In the genomic region with DNA sequence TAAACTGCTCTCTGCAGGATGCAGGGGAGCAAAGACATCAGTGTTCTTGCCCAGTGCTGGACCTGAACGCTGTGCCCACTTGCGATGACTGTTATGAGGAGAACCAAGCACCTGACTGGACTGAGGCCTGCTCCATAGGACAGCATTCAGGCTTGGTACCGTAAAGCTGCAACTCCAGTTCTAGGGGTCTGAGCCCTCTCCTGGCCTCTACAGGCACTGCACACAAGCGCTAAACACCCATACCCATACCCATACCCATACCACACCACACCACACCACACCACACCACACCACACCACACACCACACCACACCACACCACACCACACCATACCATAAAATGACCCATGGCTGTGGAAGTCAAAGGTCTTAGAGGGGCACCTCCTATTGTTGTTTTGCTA, we compare ENCODE assay signal across 17 mouse cellular contexts. TPM values are rescaled to one million over a fixed set of nuclear protein-coding genes. Genes with fewer than 3 reads are reported as not detected.
A peak's percentile ranks its signal among the peaks of the same experiment; 100 is the strongest.
DNase-seq lines count a peak whose midpoint lies in the region; TF ChIP-seq lines count a peak whose summit lies in the region.
"Had no signal": no experiment of that assay in that cellular context is flagged by ENCODE, and none has a peak within 500 bp of the region (broad histone marks: within the 10 kb centered on the region; RNA-seq: fewer than 3 reads in every experiment).

No protein-coding gene starts in this region.

- H3K4me3 ChIP-seq in kidney, adult 2 months (ENCODE audit: insufficient read depth, low read depth, low read length): no peak overlapping the region
- H3K4me3 ChIP-seq: embryonic facial prominence, embryonic 12.5 days; forebrain, embryonic 12.5 days; kidney, embryonic 15.5 days; limb, embryonic 12.5 days had no signal

- no peak for DNase-seq in kidney, adult 2 months
- DNase-seq in kidney, postnatal 14 days: no peak
- peak; percentile 11 for DNase-seq in retina, embryonic 14.5 days (ENCODE audit: low spot score)
- DNase-seq in retina, postnatal 1 day: no peak
- no peak for DNase-seq in brain, embryonic 14.5 days (ENCODE audit: low read depth)
- peak; percentile 18 for DNase-seq in splenic B cell, adult 2 months (ENCODE audit: low read depth, low spot score)
- DNase-seq in spleen, postnatal 4 days (ENCODE audit: low spot score in 2 of 2): no peak
- no peak for DNase-seq in ovary, postnatal 10 days (ENCODE audit: low spot score)
- DNase-seq: cerebellum, adult 9-11 months; right cerebral cortex, postnatal 25 days had no signal

- H3K27ac ChIP-seq in kidney, adult 2 months (ENCODE audit: insufficient read depth, low read depth, low read length): no peak overlapping the region
- H3K27ac ChIP-seq: embryonic facial prominence, embryonic 12.5 days; forebrain, embryonic 12.5 days; hindbrain, embryonic 14.5 days; kidney, embryonic 15.5 days; limb, embryonic 12.5 days had no signal

- H3K36me3 ChIP-seq in kidney, adult 2 months (ENCODE audit: control insufficient read depth, insufficient read depth, low read length): peaks cover 7% of the 10 kb centered on the region
- peaks cover 25% of the 10 kb centered on the region for H3K36me3 ChIP-seq in splenic B cell, adult 2 months (ENCODE audit: control insufficient read depth, insufficient read depth, low read length, poor library complexity, severe bottlenecking)

- 0 out of 2 replicates have a peak, but pooled peaks cover 2% of the 10 kb centered on the region for H3K4me1 ChIP-seq in kidney, adult 2 months (ENCODE audit: control insufficient read depth, insufficient read depth, low read length)
- H3K4me1 ChIP-seq: embryonic facial prominence, embryonic 12.5 days; forebrain, embryonic 12.5 days; kidney, embryonic 15.5 days; limb, embryonic 12.5 days had no signal

- WGBS in kidney, adult 2 months: 88% methylated on average over 4 of the region's 4 CpGs

- peak; percentile 47 for TF ChIP-seq CTCF in kidney, adult 2 months (conservative IDR thresholded peaks at IDR 0.05; ENCODE audit: insufficient read depth, insufficient read length, low read depth, low read length)
- TF ChIP-seq CTCF in brain, embryonic 14.5 days (IDR thresholded peaks at IDR 0.05; ENCODE audit: borderline replicate concordance, extremely low read depth, insufficient read depth, insufficient read length): peak; percentile 30; the same call in 1 of the 2 replicates

- TF ChIP-seq POLR2A in kidney, adult 2 months (IDR thresholded peaks at IDR 0.05; ENCODE audit: low read depth, low read length): no peak
- TF ChIP-seq POLR2A in brain, embryonic 14.5 days (IDR thresholded peaks at IDR 0.05; ENCODE audit: borderline replicate concordance, extremely low read depth, insufficient read depth, insufficient read length, poor library complexity, severe bottlenecking): no peak

- H3K27me3 ChIP-seq in kidney, adult 2 months (replicated peaks; ENCODE audit: control insufficient read depth, insufficient read depth, low read length): no peaks in the 10 kb centered on the region
- no peaks in the 10 kb centered on the region for H3K27me3 ChIP-seq in splenic B cell, adult 2 months (ENCODE audit: control insufficient read depth, insufficient read depth, low read length, poor library complexity, severe bottlenecking)
- H3K27me3 ChIP-seq: embryonic facial prominence, embryonic 12.5 days; forebrain, embryonic 12.5 days; kidney, embryonic 15.5 days; limb, embryonic 12.5 days had no signal

RNA-seq across cellular contexts. Expression of a gene that starts 18.9 kb away (rescaled TPM):
- 208 and 340 TPM in 2 replicates for polyA plus RNA-seq in kidney, adult 2 months (2012; rRNA removed)
- polyA plus RNA-seq in brain, embryonic 14.5 days (2012; rRNA removed): 0.14 and 0.16 TPM in 2 replicates
- polyA plus RNA-seq: embryonic facial prominence, embryonic 12.5 days; forebrain, embryonic 12.5 days had no signal

RNA-seq across cellular contexts. Expression of a gene that starts 19.5 kb away (rescaled TPM):
- 29.7 and 31.7 TPM in 2 replicates for polyA plus RNA-seq in kidney, adult 2 months (2012; rRNA removed)
- polyA plus RNA-seq in brain, embryonic 14.5 days (2012; rRNA removed): 42.4 and 44.3 TPM in 2 replicates

RNA-seq across cellular contexts. Expression of a gene that starts 22.5 kb away (rescaled TPM):
- 0.07 TPM in 1 of 2 replicates, not detected in the other for polyA plus RNA-seq in kidney, adult 2 months (2012; rRNA removed)
- polyA plus RNA-seq in brain, embryonic 14.5 days (2012; rRNA removed): 0.06 TPM in 1 of 2 replicates, not detected in the other
- polyA plus RNA-seq: embryonic facial prominence, embryonic 12.5 days; forebrain, embryonic 12.5 days; heart, embryonic 11.5 days; hindbrain, embryonic 14.5 days; stomach, embryonic 16.5 days had no signal

RNA-seq across cellular contexts. Expression of a gene that starts 29.2 kb away (rescaled TPM):
- polyA plus RNA-seq in kidney, adult 2 months (2012; rRNA removed): 29.4 and 34.1 TPM in 2 replicates
- 60.9 and 67.3 TPM in 2 replicates for polyA plus RNA-seq in brain, embryonic 14.5 days (2012; rRNA removed)

RNA-seq across cellular contexts. Expression of a gene that starts 55.6 kb away (rescaled TPM):
- polyA plus RNA-seq in kidney, adult 2 months (2012; rRNA removed): 25.8 and 28.1 TPM in 2 replicates
- 18.6 and 21.0 TPM in 2 replicates for polyA plus RNA-seq in brain, embryonic 14.5 days (2012; rRNA removed)

Comparison
In these comparisons a context has a peak if more than half of its experiments do, and no peak if none do; other contexts are left out.
1. DNase-seq: peak in retina, embryonic 14.5 days (single experiment) and splenic B cell, adult 2 months (single experiment); none in kidney, adult 2 months (single experiment), kidney, postnatal 14 days (single experiment), retina, postnatal 1 day (single experiment), brain, embryonic 14.5 days (single experiment), spleen, postnatal 4 days (0 of 2) and ovary, postnatal 10 days (single experiment).
2. RNA of a gene that starts 18.9 kb away (polyA plus RNA-seq): 208 to 340 TPM in kidney, adult 2 months; 0.14 to 0.16 TPM in brain, embryonic 14.5 days; every median in the first group is over 100 times any median in the second.